Mouse (Mus musculus) CH12.LX (cell line): ENCODE measurements around the gene Mns1. TPM values are rescaled to one million over a fixed set of nuclear protein-coding genes. Genes with fewer than 3 reads are reported as not detected.

Source experiments
- DNase-seq: peaks from one replicate; pipeline ENCODE4 v3.0.0-alpha.2; 2013; ENCODE audit errors: extremely low read depth
- H3K27ac ChIP-seq: 2 replicates; pipeline ENCODE4 v1.5.1; 2012; ENCODE audit warnings: low read depth, mild to moderate bottlenecking, control low read depth, moderate library complexity; ENCODE audit not compliant: insufficient read depth
- H3K27me3 ChIP-seq: replicated peaks from 2 replicates; pipeline ENCODE3; 2012; ENCODE audit warnings: inconsistent platforms
- H3K36me3 ChIP-seq, 2 experiments: replicated peaks in 1 of 2; 2 replicates each; pipeline versions ENCODE3 to v1.6.1; 2012; ENCODE audit warnings: inconsistent platforms in 1 of 2, low read length in 1 of 2, mild to moderate bottlenecking in 1 of 2, mixed read lengths in 1 of 2, moderate library complexity in 1 of 2; ENCODE audit not compliant: control insufficient read depth in 1 of 2, insufficient read depth in 1 of 2
- H3K4me1 ChIP-seq, 2 experiments: 2 replicates each; pipeline ENCODE4 v1.6.1; 2012; ENCODE audit warnings: inconsistent platforms in 1 of 2, moderate library complexity in 1 of 2; ENCODE audit not compliant: insufficient read depth in 2 of 2, control insufficient read depth in 1 of 2
- H3K4me2 ChIP-seq: 2 replicates; pipeline ENCODE4 v1.6.1; 2012; ENCODE audit warnings: low read depth, mild to moderate bottlenecking, control low read depth; ENCODE audit not compliant: poor library complexity, insufficient read depth, severe bottlenecking
- H3K4me3 ChIP-seq, 3 experiments: fragments of 150-350 bp in 1 of 3; sonication (generic) in 1 of 3; replicated peaks in 1 of 3; 2 replicates each; pipeline versions ENCODE3 to v1.5.1; 2011 to 2012; ENCODE audit warnings: low read depth in 2 of 3, low read length in 2 of 3, mild to moderate bottlenecking in 2 of 3, moderate library complexity in 2 of 3, control low read depth in 1 of 3, improper control_type of control experiment in 1 of 3, inconsistent platforms in 1 of 3, mixed read lengths in 1 of 3; ENCODE audit not compliant: poor library complexity in 1 of 3
- H3K79me2 ChIP-seq: replicated peaks from 2 replicates; pipeline ENCODE4 v1.6.1; 2012; ENCODE audit warnings: mild to moderate bottlenecking, moderate library complexity; ENCODE audit not compliant: control insufficient read depth, poor library complexity, insufficient read depth, severe bottlenecking; ENCODE audit errors: extremely low read depth
- H3K9ac ChIP-seq: 2 replicates; pipeline ENCODE4 v1.6.1; 2012; ENCODE audit warnings: low read depth, mild to moderate bottlenecking, control low read depth, moderate library complexity; ENCODE audit not compliant: insufficient read depth
- H3K9me3 ChIP-seq: replicated peaks from 2 replicates; pipeline ENCODE3; 2012; ENCODE audit warnings: low read length, inconsistent platforms, mixed read lengths
- BHLHE40 ChIP-seq: IDR thresholded peaks from 2 replicates; pipeline ENCODE4 v1.6.1; 2011; ENCODE audit warnings: mild to moderate bottlenecking, low read depth, low read length, improper control_type of control experiment
- dilution Hi-C: fragments of 300-500 bp; cut with MboI; formaldehyde crosslinking; loops from 2 replicates; pipeline ENCODE4 v1.14.3; 2020; ENCODE audit warnings: low sequenced_read_pairs; ENCODE audit not compliant: extremely low pct_unique_long_range_greater_than_20kb, extremely low pct_ligation_motif_present
- in situ Hi-C: fragments of 300-500 bp; cut with MboI; formaldehyde crosslinking; loops from 3 replicates; pipeline ENCODE4 v1.14.3; 2019; ENCODE audit warnings: low sequenced_read_pairs, low pct_ligation_motif_present, low pct_unique_long_range_greater_than_20kb, mixed read lengths
- polyA plus RNA-seq: library from polyadenylated mRNA; unstranded; fragments of >175 nt; gene quantifications from 2 replicates; pipeline ENCODE4 v1.2.1, GENCODE M21; 2012; ENCODE audit warnings: low read depth; ENCODE audit not compliant: insufficient read length
- total RNA-seq, 2 experiments: library from RNA; depleted of rRNA; stranded (reverse); fragments of 300-350 nt in 1 of 2; fragments of >200 nt in 1 of 2; gene quantifications; 2 replicates each; pipeline ENCODE4 v1.2.3; 2012 to 2014

Mns1 gene
- total and polyA plus RNA-seq, 3 experiments, result 16.7 to 66.0 (median 19.4) TPM

DNA sequence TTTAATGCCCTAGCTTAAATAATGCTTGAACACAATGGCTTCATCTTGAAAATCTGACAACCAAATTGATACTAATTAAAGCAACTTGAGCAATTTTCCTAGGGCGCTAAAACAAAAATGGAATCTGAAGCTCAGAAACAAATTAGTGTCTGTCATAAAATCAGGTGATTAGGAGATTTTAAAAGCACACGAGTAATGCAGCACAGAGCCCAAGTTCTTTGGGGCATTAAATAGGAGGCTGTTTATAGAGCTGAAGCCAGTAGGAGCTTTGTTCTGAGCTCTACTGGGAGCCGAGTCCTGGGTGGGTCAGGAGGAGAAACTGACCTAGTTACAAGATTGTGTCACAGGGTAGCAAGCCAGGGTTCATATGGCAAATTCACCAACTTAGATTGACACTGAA, 59.4 kb downstream of the Mns1 start:
- Histone ChIP-seq H3K27me3 (no peaks in the 10 kb centered on the region), H3K27ac (no peak overlapping the region), H3K9me3 (no peaks in the 10 kb centered on the region), H3K4me2 (no peak overlapping the region), H3K36me3 (peaks cover 0 to 6% of the 10 kb centered on the region in 2 experiments), H3K79me2 (no peaks in the 10 kb centered on the region), H3K9ac (no peak overlapping the region), H3K4me1 (peaks cover 6 to 20% of the 10 kb centered on the region in 2 experiments), H3K4me3 (no peak overlapping the region)
- TF ChIP-seq BHLHE40, result no peak
- dilution Hi-C loops, result no loop called here
- DNase-seq, result no peak
- in situ Hi-C loops, result no loop called here

Other genes with a start within 250 kb of the Mns1 start
- 22.3 and 22.7 TPM in 2 replicates for gene Zfp280d, start 163.2 kb upstream of the Mns1 start, total RNA-seq (2012; rRNA removed)
- gene Zfp280d, start 163.2 kb upstream of the Mns1 start, total RNA-seq (2014; rRNA removed), result 35.8 and 40.2 TPM in 2 replicates
- 19.7 and 26.0 TPM in 2 replicates for gene Zfp280d, start 163.2 kb upstream of the Mns1 start, polyA plus RNA-seq
- gene Tex9, start 54.2 kb downstream of the Mns1 start, total RNA-seq (2012; rRNA removed), result 12.7 and 16.7 TPM in 2 replicates
- gene Tex9, start 54.2 kb downstream of the Mns1 start, total RNA-seq (2014; rRNA removed), result 12.1 and 17.0 TPM in 2 replicates
- 27.4 and 29.2 TPM in 2 replicates for gene Tex9, start 54.2 kb downstream of the Mns1 start, polyA plus RNA-seq
- gene Rfx7, start 94.2 kb downstream of the Mns1 start, total RNA-seq (2012; rRNA removed), result 18.4 and 21.0 TPM in 2 replicates
- gene Rfx7, start 94.2 kb downstream of the Mns1 start, total RNA-seq (2014; rRNA removed), result 27.3 and 30.0 TPM in 2 replicates
- gene Rfx7, start 94.2 kb downstream of the Mns1 start, polyA plus RNA-seq, result 42.2 and 49.9 TPM in 2 replicates
- gene Nedd4, start 224.3 kb downstream of the Mns1 start, total RNA-seq (2012; rRNA removed), result 56.9 and 65.0 TPM in 2 replicates
- gene Nedd4, start 224.3 kb downstream of the Mns1 start, total RNA-seq (2014; rRNA removed), result 189 and 206 TPM in 2 replicates
- gene Nedd4, start 224.3 kb downstream of the Mns1 start, polyA plus RNA-seq, result 196 and 211 TPM in 2 replicates